Mouse (Mus musculus): ENCODE data around the gene Plekha6.

The Plekha6 gene

DNA sequence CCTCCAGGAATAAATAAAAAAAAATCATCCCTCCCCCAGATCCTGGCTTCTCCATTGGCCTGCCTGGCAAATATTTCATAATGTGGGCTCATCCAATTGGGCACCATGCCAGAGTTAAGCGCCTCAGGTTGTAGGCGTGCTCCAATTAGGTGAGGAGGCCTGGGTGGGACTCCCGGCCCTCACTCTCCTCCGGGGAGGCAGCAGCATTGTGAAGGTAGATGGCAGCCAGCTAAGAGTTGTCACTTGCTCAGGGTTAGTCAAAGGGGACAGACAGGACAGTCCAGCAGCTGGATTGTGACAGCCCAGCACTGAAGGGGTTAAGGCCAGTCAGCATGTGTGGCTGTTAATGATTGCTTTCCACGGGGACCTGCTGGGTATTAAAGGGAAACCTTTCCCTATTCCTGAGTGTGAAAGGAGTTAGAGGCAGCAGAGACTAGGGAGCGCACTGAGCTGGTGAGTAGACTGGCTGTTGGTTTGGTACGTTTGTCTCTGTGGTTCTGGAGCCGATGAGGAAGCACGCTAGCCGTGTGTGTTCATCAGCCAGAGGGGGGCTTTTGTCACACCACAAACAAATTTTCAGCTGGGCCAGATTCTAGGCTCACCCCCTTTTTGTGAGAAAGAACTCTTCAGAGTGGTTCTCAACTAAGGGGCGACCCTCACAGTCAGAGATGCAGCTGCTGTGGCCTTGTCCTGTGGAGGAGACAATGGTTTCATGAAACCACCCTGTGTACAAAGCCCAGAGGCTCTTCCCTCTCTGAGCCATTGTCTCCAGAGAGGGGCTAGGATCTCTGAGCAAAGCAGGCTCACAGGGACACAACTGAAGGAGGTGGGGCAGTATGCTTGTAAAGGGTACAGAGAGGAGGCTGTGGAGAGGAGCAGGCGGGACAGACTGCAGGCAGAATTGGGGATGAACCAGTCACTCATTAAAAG is 81.9 kb downstream of the Plekha6 start:
- DNase-seq (ENCODE audit: low spot score) = no peak

DNA sequence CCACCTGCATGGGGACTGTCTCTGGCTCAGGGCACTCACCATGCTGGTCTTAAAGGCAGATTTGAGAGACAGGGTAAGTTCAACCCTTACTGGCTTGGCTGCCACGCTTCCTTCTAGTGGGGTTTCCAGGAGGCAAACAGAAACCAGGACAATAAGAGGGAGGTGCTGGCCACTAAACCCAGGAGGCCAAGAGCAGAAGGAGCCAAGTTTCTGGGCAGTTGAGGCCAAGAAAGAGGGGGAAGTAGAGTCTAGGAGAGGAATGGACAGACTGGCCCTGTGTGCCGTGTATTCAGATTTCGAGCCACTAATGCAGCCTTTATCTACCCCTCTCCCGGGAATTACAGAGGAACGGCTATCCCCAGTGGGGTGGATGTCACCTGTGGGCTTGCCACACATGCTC is 83.2 kb downstream of the Plekha6 start:
- no peak for DNase-seq (ENCODE audit: low spot score)

GRCm38 (mm10) chr1:133250761-133251160 is 86.8 kb downstream of the Plekha6 start:
- DNase-seq (ENCODE audit: low spot score) = no peak

GRCm38 (mm10) chr1:133251625-133252034 is 87.6 kb downstream of the Plekha6 start:
- no peak for DNase-seq (ENCODE audit: low spot score)

DNA sequence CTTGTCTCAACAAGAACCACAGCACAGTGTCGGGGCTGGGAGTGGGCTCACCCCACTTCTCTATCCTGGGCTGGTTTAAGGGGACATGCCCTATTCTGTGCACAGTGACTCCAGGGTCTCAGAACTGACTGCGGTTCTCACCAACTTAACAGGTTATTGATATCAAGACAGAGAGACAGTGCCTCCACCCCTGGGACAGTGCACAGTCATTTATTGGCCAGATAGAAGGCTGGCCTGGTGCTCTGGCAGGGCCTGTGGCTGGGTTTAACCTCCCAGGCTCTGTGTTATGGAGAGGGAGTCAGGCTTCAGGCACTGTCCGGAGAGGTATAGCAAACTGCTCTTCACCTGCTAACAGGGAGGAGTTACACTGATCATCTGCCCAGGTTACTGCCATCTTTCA is 88.2 kb downstream of the Plekha6 start:
- DNase-seq (ENCODE audit: low spot score) = no peak

DNA sequence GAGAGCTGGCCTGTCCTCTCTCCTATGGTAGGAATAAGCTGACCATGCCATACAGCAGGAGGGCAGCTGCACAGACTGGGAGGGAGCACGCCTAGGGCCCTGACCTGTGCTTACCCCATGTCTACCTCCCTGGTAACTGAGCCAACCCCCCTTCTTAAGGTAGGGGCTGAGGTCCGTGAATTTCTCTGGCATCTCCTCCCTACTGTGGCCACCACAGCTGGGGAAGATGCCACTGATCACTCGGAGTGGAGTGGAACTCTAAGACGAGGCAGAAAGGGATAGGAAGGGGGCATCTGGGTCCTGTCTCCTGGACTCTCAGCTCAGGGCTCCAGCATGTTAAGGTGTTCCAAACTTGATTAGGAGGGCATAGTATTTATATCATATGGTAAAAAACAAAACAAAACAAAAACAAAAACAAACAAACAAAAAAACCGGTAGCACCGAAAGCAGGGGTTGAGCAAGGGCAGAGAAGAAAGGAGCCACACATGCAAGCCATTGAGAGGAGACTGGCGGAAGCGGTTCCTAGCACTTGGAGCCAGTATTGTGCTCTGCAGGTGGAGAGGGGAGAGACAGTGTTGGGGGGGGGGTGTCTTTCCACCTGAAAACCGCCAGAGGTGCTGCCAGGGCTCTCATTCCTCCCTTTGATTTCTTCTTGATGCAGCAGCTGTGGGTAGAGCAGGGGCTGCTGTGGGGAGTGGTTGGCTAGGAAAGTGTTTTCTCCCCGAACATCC is 89.0 kb downstream of the Plekha6 start:
- no peak for DNase-seq (ENCODE audit: low spot score)

DNA sequence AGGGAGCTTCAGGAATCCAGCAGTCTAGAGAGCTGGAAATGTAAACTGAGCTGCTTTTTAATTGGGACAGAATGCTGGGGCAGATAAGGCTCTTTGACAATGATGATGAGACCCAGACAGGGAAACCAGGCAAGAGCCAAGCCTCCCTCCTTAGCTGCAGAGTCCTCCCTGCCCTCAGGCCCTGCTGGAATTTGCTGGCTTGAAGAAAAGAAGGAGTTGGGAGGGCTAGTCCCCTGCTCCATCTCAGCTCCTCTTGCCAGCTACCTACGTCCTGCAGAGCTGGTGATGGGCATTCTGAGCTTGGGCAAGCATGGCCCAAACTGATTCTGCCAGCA is 89.5 kb downstream of the Plekha6 start:
- DNase-seq (ENCODE audit: low spot score) = no peak

- no peak for DNase-seq (ENCODE audit: low spot score)
Measured at GRCm38 (mm10) chr1:133254226-133254625, 90.2 kb downstream of the Plekha6 start.

DNA sequence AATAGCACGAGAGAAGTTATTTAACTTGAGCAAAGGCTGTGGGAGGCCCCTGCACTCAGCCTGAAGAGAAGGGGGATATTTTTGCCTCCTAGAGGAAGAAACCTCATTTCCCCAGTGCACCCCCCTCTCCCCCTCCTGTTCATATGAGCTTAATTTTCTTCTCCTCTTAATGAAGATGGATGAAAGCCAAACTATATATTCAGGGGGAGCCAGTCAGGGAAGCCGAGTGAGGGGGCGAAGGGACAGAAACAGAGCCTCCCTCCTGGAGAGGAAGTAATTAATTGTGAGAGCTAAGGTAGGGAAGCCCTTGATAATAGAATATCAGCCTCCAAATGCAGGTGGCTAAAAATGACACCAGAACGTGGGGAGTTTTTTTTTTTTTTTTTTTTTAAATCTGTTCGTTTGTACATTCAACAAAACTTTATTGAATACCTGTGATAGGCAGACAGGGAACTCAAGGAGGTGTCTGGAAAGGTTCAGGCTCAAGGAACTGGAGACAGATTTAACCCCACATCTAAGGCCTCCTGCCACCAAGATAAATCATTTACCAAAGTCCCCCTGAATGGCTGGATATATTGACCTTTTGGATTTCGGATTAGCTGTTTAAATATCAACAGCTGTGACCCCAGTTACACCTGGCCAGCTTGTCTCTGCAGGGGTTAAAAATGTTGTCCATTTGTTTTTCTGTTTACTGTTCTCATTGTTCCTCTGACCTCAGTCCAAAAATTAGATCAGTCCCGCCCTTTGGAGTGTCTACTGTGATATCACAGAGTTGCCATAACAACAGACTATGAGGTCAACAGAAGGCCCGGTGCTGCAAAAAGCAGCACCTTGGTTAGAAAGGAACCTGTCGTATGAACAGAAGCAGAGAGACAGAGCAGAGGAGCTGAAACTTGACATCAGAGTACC is 91.1 kb downstream of the Plekha6 start:
- DNase-seq (ENCODE audit: low spot score) = no peak

- DNase-seq (ENCODE audit: low spot score) = no peak
Measured at GRCm38 (mm10) chr1:133255776-133256175, 91.8 kb downstream of the Plekha6 start.

- DNase-seq (ENCODE audit: low spot score) = no peak
Measured at GRCm38 (mm10) chr1:133256347-133256746, 92.3 kb downstream of the Plekha6 start.

- no peak for DNase-seq (ENCODE audit: low spot score)
Measured at GRCm38 (mm10) chr1:133258694-133259093, 94.7 kb downstream of the Plekha6 start.

GRCm38 (mm10) chr1:133262628-133263027 is 98.6 kb downstream of the Plekha6 start:
- DNase-seq (ENCODE audit: low spot score) = no peak

DNA sequence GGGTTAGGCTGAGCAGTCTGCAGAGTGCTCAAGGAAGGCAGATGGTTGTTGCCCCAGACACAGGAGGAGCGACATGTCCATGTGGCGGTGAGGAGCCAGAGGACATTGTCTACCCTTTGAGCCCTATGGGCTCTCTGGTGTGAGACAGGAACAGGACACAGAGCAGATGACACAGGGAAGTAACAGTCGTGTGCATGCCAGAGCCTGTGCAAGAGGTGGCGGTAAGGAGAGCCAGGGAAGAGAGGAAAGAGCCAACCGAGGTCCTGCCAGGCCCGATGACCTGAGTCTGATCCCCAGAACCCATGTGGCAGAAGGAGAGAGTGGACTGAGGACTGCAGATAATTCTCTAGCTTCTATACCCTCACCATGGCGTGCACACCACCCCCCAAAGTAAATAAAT is 99.1 kb downstream of the Plekha6 start:
- DNase-seq (ENCODE audit: low spot score) = no peak

- DNase-seq (ENCODE audit: low spot score) = no peak
Measured at GRCm38 (mm10) chr1:133264367-133264766, 100.4 kb downstream of the Plekha6 start.

GRCm38 (mm10) chr1:133265114-133265766 is 101.2 kb downstream of the Plekha6 start:
- DNase-seq (ENCODE audit: low spot score) = no peak

- no peak for DNase-seq (ENCODE audit: low spot score)
Measured at GRCm38 (mm10) chr1:133267094-133267493, 103.1 kb downstream of the Plekha6 start.

DNA sequence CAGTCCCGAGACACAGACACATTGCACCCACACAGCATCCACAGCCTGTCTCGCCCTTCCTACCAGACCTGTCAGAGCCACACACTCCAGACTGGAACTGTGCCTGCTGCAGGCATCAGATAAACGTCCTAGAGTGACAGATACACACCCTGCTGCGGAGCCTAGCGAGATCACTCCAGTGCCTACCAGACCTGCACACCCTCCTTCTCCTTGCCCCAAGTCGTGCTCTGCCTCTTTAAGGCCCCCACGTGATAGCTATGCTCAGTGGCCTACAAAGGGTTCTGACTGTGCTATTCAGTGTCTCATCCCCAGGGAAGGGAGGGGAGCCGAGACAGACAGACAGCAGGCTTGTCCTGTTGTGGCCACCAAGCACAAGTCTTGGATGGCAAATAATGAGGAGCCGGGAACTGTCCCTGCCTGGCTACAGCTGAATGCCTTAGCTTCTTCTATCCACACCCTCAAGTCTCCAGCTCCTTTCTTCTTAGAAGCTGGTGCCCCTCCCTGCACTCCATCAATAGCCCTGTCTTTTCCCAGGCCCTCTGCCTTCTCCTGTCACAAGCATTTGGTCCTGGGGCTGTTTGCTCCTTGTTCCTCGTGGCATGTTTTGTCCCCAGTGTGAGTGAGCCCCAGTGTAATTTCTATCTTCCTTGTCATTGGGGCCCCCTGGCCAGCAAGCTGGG is 103.9 kb downstream of the Plekha6 start:
- no peak for DNase-seq (ENCODE audit: low spot score)

DNA sequence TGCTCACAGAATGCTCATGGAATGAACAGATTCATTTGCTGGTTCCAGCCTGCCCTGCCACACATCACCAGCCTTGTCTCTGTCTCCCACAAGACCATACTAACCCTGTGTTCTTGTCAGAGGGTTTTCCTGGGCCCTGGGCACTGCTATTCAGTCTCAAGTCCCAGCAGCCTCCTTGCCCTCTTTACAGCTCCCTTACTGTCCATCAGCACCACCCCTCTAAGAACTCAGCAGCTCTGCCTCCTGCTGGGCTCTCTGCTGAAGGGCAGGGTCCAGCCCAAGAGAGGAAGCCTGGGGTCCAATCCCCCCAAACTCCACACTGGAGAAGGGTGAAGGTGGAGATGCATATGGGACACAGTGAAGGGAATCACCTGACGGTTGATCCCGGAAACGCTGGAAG is 104.5 kb downstream of the Plekha6 start:
- DNase-seq (ENCODE audit: low spot score) = no peak

DNA sequence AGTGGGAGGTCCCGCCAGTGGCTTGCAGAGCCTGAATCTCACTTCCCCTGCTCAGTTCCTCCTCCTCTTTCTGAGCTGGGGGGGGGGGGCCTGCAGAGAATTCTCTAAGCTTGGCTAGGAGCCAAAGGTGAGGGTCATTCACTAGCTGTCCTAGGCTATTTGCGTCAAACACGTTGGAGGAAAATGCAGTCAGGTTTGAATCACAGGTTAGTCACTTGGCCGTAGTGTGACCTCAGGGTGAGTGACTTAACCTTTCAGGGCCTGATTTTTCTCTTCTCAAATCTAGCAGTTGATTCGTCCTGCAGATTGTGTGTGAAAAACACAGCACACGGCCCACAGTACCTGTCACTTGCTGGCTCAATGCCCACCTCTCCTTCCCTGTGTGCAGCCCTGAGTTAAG is 106.3 kb downstream of the Plekha6 start:
- DNase-seq (ENCODE audit: low spot score) = no peak

- DNase-seq (ENCODE audit: low spot score) = no peak
Measured at GRCm38 (mm10) chr1:133274163-133274562, 110.2 kb downstream of the Plekha6 start.
